Mouse (Mus musculus): ENCODE measurements around the gene Gsdmc3. TPM values are rescaled to one million over a fixed set of nuclear protein-coding genes. Genes with fewer than 3 reads are reported as not detected.
"Not testable (repeated sequence)": the region's sequence is repeated elsewhere in the genome, so short reads cannot be mapped to it uniquely, and the experiment has no call there.

Gsdmc3 gene
- total RNA-seq (2014; fragmentation: Nextera tagmentation) (not detected in 2 replicates), total RNA-seq (2017) (0.22 TPM in 1 of 2 replicates, not detected in the other), polyA plus RNA-seq (2012) (not detected in 2 replicates)

- ATAC-seq (ENCODE audit: extremely low read depth, insufficient number of reproducible peaks, low FRiP score, poor library complexity, severe bottlenecking); H3K4me3 ChIP-seq (ENCODE audit: low read depth, low read length); H3K36me3 ChIP-seq (replicated peaks); H3K9me3 ChIP-seq (replicated peaks); H3K27me3 ChIP-seq (ENCODE audit: insufficient read depth, low read length); DNase-seq (ENCODE audit: low spot score); H3K4me1 ChIP-seq (ENCODE audit: insufficient read depth, low read depth, low read length): not testable (repeated sequence)
Measured at GRCm38 (mm10) chr15:63878458-63878857, at the start of gene Gsdmc3. TSS of gene Gsdmc3 (minus strand) at chr15:63878558.

GRCm38 (mm10) chr15:63926201-63926600, 47.8 kb upstream of the Gsdmc3 start:
- peaks cover 38% of the 10 kb centered on the region for H3K36me3 ChIP-seq (replicated peaks)
- no peak for TF ChIP-seq GATA1 (IDR thresholded peaks at IDR 0.05; ENCODE audit: borderline replicate concordance, low read length)
- no peak for TF ChIP-seq TAL1 (conservative IDR thresholded peaks at IDR 0.05; ENCODE audit: low read depth, low read length)
- TF ChIP-seq CTCF (IDR thresholded peaks at IDR 0.05; ENCODE audit: low read depth, low read length) = no peak
- TF ChIP-seq GATA2 (IDR thresholded peaks at IDR 0.05; ENCODE audit: borderline replicate concordance, low read depth, low read length) = no peak
- no peak for TF ChIP-seq POLR2AphosphoS5 (IDR thresholded peaks at IDR 0.05; ENCODE audit: insufficient replicate concordance, low read depth, low read length)

GRCm38 (mm10) chr15:63924484-63924883, 46.1 kb upstream of the Gsdmc3 start:
- DNase-seq (ENCODE audit: low spot score) (no peak), ATAC-seq (ENCODE audit: extremely low read depth, insufficient number of reproducible peaks, low FRiP score, poor library complexity, severe bottlenecking) (no peak)
- Histone ChIP-seq H3K4me3 (ENCODE audit: low read depth, low read length) (no peak overlapping the region), H3K27me3 (ENCODE audit: insufficient read depth, low read length) (peaks cover 22% of the 10 kb centered on the region), H3K36me3 (replicated peaks) (peaks cover 25% of the 10 kb centered on the region), H3K9me3 (replicated peaks) (no peaks in the 10 kb centered on the region), H3K4me1 (ENCODE audit: insufficient read depth, low read depth, low read length) (peaks cover 4% of the 10 kb centered on the region; the same call in 1 of the 2 replicates)
- TF ChIP-seq TAL1 (conservative IDR thresholded peaks at IDR 0.05; ENCODE audit: low read depth, low read length) (no peak), GATA1 (IDR thresholded peaks at IDR 0.05; ENCODE audit: borderline replicate concordance, low read length) (no peak), POLR2AphosphoS5 (IDR thresholded peaks at IDR 0.05; ENCODE audit: insufficient replicate concordance, low read depth, low read length) (no peak), CTCF (IDR thresholded peaks at IDR 0.05; ENCODE audit: low read depth, low read length) (no peak), GATA2 (IDR thresholded peaks at IDR 0.05; ENCODE audit: borderline replicate concordance, low read depth, low read length) (no peak)

More at GRCm38 (mm10) chr15:63926201-63926600, 47.8 kb upstream of the Gsdmc3 start:
- Histone ChIP-seq H3K9me3 (replicated peaks) (no peaks in the 10 kb centered on the region), H3K4me1 (ENCODE audit: insufficient read depth, low read depth, low read length) (peaks cover 4% of the 10 kb centered on the region; the same call in 1 of the 2 replicates), H3K27me3 (ENCODE audit: insufficient read depth, low read length) (peaks cover 21% of the 10 kb centered on the region), H3K4me3 (ENCODE audit: low read depth, low read length) (no peak overlapping the region)
- no peak for DNase-seq (ENCODE audit: low spot score)
- ATAC-seq (ENCODE audit: extremely low read depth, insufficient number of reproducible peaks, low FRiP score, poor library complexity, severe bottlenecking) = no peak

GRCm38 (mm10) chr15:63921618-63922017, 43.3 kb upstream of the Gsdmc3 start:
- DNase-seq (ENCODE audit: low spot score); H3K36me3 ChIP-seq (replicated peaks); H3K4me3 ChIP-seq (ENCODE audit: low read depth, low read length); H3K9me3 ChIP-seq (replicated peaks); H3K4me1 ChIP-seq (ENCODE audit: insufficient read depth, low read depth, low read length); ATAC-seq (ENCODE audit: extremely low read depth, insufficient number of reproducible peaks, low FRiP score, poor library complexity, severe bottlenecking): not testable (repeated sequence)
- H3K27me3 ChIP-seq (ENCODE audit: insufficient read depth, low read length) = peaks cover 22% of the 10 kb centered on the region

- H3K27me3 ChIP-seq (ENCODE audit: insufficient read depth, low read length) = peaks cover 22% of the 10 kb centered on the region
- not testable (repeated sequence) for H3K9me3 ChIP-seq (replicated peaks); H3K4me1 ChIP-seq (ENCODE audit: insufficient read depth, low read depth, low read length); ATAC-seq (ENCODE audit: extremely low read depth, insufficient number of reproducible peaks, low FRiP score, poor library complexity, severe bottlenecking); H3K36me3 ChIP-seq (replicated peaks); H3K4me3 ChIP-seq (ENCODE audit: low read depth, low read length); DNase-seq (ENCODE audit: low spot score)
Measured at GRCm38 (mm10) chr15:63919728-63920127, 41.4 kb upstream of the Gsdmc3 start.

- not testable (repeated sequence) for H3K27me3 ChIP-seq (ENCODE audit: insufficient read depth, low read length); DNase-seq (ENCODE audit: low spot score); H3K4me3 ChIP-seq (ENCODE audit: low read depth, low read length); H3K36me3 ChIP-seq (replicated peaks); ATAC-seq (ENCODE audit: extremely low read depth, insufficient number of reproducible peaks, low FRiP score, poor library complexity, severe bottlenecking); H3K9me3 ChIP-seq (replicated peaks); H3K4me1 ChIP-seq (ENCODE audit: insufficient read depth, low read depth, low read length)
Measured at GRCm38 (mm10) chr15:63916584-63916983, 38.2 kb upstream of the Gsdmc3 start.

GRCm38 (mm10) chr15:63912197-63912596, 33.8 kb upstream of the Gsdmc3 start, which contains the start of gene Gsdmc4:
TSS of gene Gsdmc4 (minus strand) at chr15:63912297.
- ATAC-seq (ENCODE audit: extremely low read depth, insufficient number of reproducible peaks, low FRiP score, poor library complexity, severe bottlenecking); H3K36me3 ChIP-seq (replicated peaks); DNase-seq (ENCODE audit: low spot score); H3K9me3 ChIP-seq (replicated peaks); H3K4me1 ChIP-seq (ENCODE audit: insufficient read depth, low read depth, low read length); H3K4me3 ChIP-seq (ENCODE audit: low read depth, low read length); H3K27me3 ChIP-seq (ENCODE audit: insufficient read depth, low read length): not testable (repeated sequence)

- not testable (repeated sequence) for H3K4me3 ChIP-seq (ENCODE audit: low read depth, low read length); H3K9me3 ChIP-seq (replicated peaks); ATAC-seq (ENCODE audit: extremely low read depth, insufficient number of reproducible peaks, low FRiP score, poor library complexity, severe bottlenecking)
Measured at GRCm38 (mm10) chr15:63909896-63910295, 31.5 kb upstream of the Gsdmc3 start.

More at GRCm38 (mm10) chr15:63909896-63910295, 31.5 kb upstream of the Gsdmc3 start:
- not testable (repeated sequence) for H3K27me3 ChIP-seq (ENCODE audit: insufficient read depth, low read length); DNase-seq (ENCODE audit: low spot score); H3K4me1 ChIP-seq (ENCODE audit: insufficient read depth, low read depth, low read length); H3K36me3 ChIP-seq (replicated peaks)

All from G1E (cell line).